Mouse (Mus musculus) C2C12 (cell line): ENCODE data around the gene Rrp12. TPM values are rescaled to one million over a fixed set of nuclear protein-coding genes. Genes with fewer than 3 reads are reported as not detected.
"Not testable (repeated sequence)": the region's sequence is repeated elsewhere in the genome, so short reads cannot be mapped to it uniquely, and the experiment has no call there.

ENCODE experiments used
- H3K27me3 ChIP-seq: one replicate; pipeline ENCODE4 v1.6.1; 2011; ENCODE audit not compliant: control insufficient read depth, insufficient read depth, insufficient read length
- H3K36me3 ChIP-seq: one replicate; pipeline ENCODE4 v1.6.1; 2011; ENCODE audit not compliant: control insufficient read depth, insufficient read depth
- H3K4me3 ChIP-seq: one replicate; pipeline ENCODE4 v1.5.1; 2011; ENCODE audit warnings: mild to moderate bottlenecking, control low read depth; ENCODE audit not compliant: poor library complexity, insufficient read depth, severe bottlenecking
- H3K79me2 ChIP-seq: one replicate; pipeline ENCODE4 v1.6.1; 2011; ENCODE audit not compliant: control insufficient read depth, insufficient read depth
- H3K79me3 ChIP-seq: one replicate; pipeline ENCODE4 v1.6.1; 2011; ENCODE audit warnings: low read depth, control low read depth
- H3ac ChIP-seq: one replicate; pipeline ENCODE3; 2011; ENCODE audit warnings: low read depth; ENCODE audit not compliant: control insufficient read depth, insufficient read length
- CEBPB ChIP-seq: IDR thresholded peaks from one replicate; pipeline ENCODE4 v1.6.1; 2011; ENCODE audit warnings: low read depth, mild to moderate bottlenecking, control low read depth, moderate library complexity
- CTCF ChIP-seq: IDR thresholded peaks from one replicate; pipeline ENCODE4 v1.5.1; 2011; ENCODE audit not compliant: control insufficient read depth, insufficient read depth, insufficient read length
- FOSL1 ChIP-seq: IDR thresholded peaks from one replicate; pipeline ENCODE4 v1.8.0; 2011; ENCODE audit warnings: mild to moderate bottlenecking, low read length; ENCODE audit not compliant: poor library complexity, insufficient read depth, severe bottlenecking
- MAX ChIP-seq: IDR thresholded peaks from one replicate; pipeline ENCODE4 v1.6.1; 2011; ENCODE audit warnings: mild to moderate bottlenecking, control low read depth
- MYOD1 ChIP-seq: IDR thresholded peaks from one replicate; pipeline ENCODE4 v1.6.1; 2011; ENCODE audit warnings: low read depth; ENCODE audit not compliant: control insufficient read depth, insufficient read length
- MYOG ChIP-seq: IDR thresholded peaks from one replicate; pipeline ENCODE4 v1.6.1; 2011; ENCODE audit not compliant: control insufficient read depth, insufficient read length; ENCODE audit errors: extremely low read depth
- USF1 ChIP-seq: IDR thresholded peaks from one replicate; pipeline ENCODE4 v1.6.1; 2011; ENCODE audit warnings: low read depth, mild to moderate bottlenecking, control low read depth, moderate library complexity
- polyA plus RNA-seq: library from polyadenylated mRNA; unstranded; fragments of >200 nt; fragmentation: generic; extraction: Trizol; gene quantifications from one replicate; pipeline ENCODE4 v1.2.1, GENCODE M21; 2012; ENCODE audit warnings: missing spikeins

Rrp12 gene
- polyA plus RNA-seq, 1 experiment = 33.6 TPM

GRCm38 (mm10) chr19:41915294-41915693, 19.3 kb upstream of the Rrp12 start:
- no peak for TF ChIP-seq MYOD1
- TF ChIP-seq MAX = no peak
- TF ChIP-seq CTCF = no peak
- no peak for TF ChIP-seq FOSL1
- no peak for TF ChIP-seq CEBPB
- TF ChIP-seq MYOG = no peak
- no peak for TF ChIP-seq USF1
- Histone ChIP-seq H3K27me3 (no peaks in the 10 kb centered on the region), H3ac (no peak overlapping the region), H3K36me3 (peaks cover 61% of the 10 kb centered on the region), H3K4me3 (no peak overlapping the region), H3K79me2 (peaks cover 56% of the 10 kb centered on the region), H3K79me3 (peaks cover 51% of the 10 kb centered on the region)

- H3K79me3 ChIP-seq = peaks cover 51% of the 10 kb centered on the region
- H3K27me3 ChIP-seq, H3ac ChIP-seq: not testable (repeated sequence)
- H3K79me2 ChIP-seq = peaks cover 56% of the 10 kb centered on the region
- H3K36me3 ChIP-seq = peaks cover 53% of the 10 kb centered on the region
- peak overlapping the region; percentile 8 for H3K4me3 ChIP-seq
Observed at GRCm38 (mm10) chr19:41914592-41914882, 18.6 kb upstream of the Rrp12 start.

GRCm38 (mm10) chr19:41913774-41914591, 18.0 kb upstream of the Rrp12 start:
- no peak for TF ChIP-seq FOSL1
- TF ChIP-seq USF1 = no peak
- no peak for TF ChIP-seq MYOG
- TF ChIP-seq MAX = no peak
- no peak for TF ChIP-seq MYOD1
- TF ChIP-seq CEBPB = no peak
- TF ChIP-seq CTCF = no peak
- peaks cover 51% of the 10 kb centered on the region for H3K79me3 ChIP-seq
- H3K79me2 ChIP-seq = peaks cover 56% of the 10 kb centered on the region
- H3K36me3 ChIP-seq = peaks cover 48% of the 10 kb centered on the region
- H3K27me3 ChIP-seq = no peaks in the 10 kb centered on the region
- peak overlapping the region; percentile 94 for H3K4me3 ChIP-seq
- peak overlapping the region; percentile 38 for H3ac ChIP-seq

GRCm38 (mm10) chr19:41912121-41913080, 16.4 kb upstream of the Rrp12 start:
- TF ChIP-seq MAX = peak; percentile 58
- TF ChIP-seq MYOD1 = no peak

GRCm38 (mm10) chr19:41911178-41912073, 15.5 kb upstream of the Rrp12 start, which contains the start of gene Pgam1:
TSS of gene Pgam1 (plus strand) at chr19:41911923.
- H3ac ChIP-seq = peak within 1 kb of the TSS; percentile 100
- H3K36me3 ChIP-seq = peaks cover 31% of the 10 kb centered on the region
- peak; percentile 79 for TF ChIP-seq MAX
- TF ChIP-seq MYOD1 = no peak
- H3K79me3 ChIP-seq = peaks cover 43% of the 10 kb centered on the region
- H3K27me3 ChIP-seq = no peaks in the 10 kb centered on the region
- peaks cover 47% of the 10 kb centered on the region for H3K79me2 ChIP-seq
- peak within 1 kb of the TSS; percentile 94 for H3K4me3 ChIP-seq

More at GRCm38 (mm10) chr19:41912121-41913080, 16.4 kb upstream of the Rrp12 start:
- Histone ChIP-seq H3ac (peak overlapping the region; percentile 100), H3K79me2 (peaks cover 56% of the 10 kb centered on the region), H3K36me3 (peaks cover 41% of the 10 kb centered on the region), H3K27me3 (no peaks in the 10 kb centered on the region), H3K79me3 (peaks cover 51% of the 10 kb centered on the region), H3K4me3 (peak overlapping the region; percentile 94)
